Mouse (Mus musculus): Measurements from ENCODE around the gene Plek2.

Gene Plek2

DNA sequence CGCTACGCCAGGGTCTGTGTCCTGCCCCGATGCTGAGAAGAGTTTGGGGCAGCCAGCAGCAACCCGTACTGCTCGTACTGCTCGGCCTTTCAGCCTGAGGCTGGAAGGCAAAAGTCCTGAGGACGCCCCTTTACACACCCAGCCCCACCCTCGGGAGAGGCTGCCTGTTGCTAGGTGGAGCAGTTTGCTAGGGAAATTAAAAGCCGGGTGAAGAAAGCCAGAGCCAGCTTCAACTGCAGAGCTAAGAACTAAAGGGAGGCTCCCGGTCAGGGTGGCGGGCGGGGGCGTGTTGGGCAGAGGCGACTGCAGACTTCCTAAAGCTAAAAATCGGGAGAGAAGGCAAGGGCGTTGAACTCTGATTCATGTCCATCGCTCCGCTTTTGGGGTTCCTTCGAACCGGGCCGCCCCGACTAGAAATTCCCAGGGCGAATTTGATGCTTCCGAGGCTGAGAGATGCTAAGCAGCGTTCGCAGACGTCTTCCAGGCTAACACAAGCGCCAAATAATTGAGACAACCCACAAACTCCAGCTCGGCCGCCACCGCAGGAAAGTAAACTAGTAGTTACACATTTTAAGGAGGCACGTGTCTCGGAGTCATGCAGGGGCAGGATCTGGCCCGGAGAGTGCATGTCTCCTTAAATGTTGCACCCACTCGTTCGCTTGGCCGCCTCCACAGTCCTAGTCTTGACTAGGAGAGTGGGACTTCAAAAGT is 5.1 kb upstream of the Plek2 start:
- peak; percentile 60 for DNase-seq (ENCODE audit: extremely low spot score)

DNA sequence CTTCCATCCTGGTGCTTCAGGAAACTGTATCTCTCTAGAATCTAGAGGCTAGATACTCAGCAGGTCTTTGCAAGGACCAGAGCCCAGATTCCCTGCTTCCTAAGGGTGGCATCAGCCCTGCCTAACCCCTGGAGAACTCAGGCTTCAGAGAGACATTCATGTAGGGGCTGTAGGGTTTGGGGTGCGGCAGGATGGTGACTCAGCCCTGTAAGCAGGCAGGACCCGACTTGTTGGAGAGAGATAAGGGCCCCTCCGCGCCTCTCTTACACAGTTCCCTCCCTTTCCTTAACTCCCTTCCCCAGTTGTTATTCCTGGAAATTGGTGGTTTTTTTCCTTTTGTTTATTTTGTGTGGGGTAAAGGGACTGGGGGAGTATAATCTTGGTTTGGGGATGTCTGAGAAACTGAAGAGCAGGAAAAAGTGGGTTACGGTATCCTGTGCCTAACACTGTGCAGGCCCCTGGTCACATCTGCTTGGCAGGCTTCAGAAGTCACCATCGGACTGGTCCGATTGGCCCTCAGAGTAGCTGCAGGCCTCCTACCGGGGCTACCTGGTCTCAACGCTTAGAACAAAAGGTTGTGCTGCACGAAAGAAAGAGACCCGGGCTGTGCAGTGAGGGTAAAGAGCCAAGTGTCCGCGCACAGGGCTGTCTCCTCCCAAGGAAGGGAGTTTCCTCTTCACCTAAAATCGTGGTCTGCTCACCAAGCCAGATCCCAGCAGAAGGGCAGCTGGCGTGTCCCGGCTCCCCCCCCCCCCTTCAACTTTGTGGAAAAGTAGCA is 4.1 kb upstream of the Plek2 start:
- DNase-seq (ENCODE audit: extremely low spot score) = peak; percentile 25

DNA sequence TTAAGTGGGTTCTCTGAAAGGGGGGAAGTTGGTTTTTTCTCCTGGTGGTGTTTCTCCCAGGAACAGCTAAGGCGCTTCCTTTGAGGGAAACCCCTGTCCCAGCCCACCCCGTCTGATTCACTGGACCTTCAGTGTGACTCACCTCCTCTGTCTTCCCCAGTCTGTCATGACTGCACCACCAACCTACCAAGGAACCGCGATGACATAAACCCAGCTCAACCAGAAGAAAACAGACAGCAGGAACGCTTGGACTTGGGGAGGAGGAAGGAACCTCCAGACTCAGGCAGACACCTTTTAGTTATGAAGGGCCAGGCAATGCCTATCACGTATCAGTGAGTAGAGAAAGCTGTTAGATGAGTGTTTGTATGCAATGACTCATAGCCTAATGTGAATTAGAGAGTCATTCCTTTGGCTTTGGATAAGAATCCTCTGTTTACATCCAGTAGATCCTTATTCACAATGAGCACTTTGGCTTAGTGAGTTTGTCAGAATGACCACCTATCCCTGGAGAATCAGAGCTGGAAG is 1.4 kb upstream of the Plek2 start:
- DNase-seq (ENCODE audit: extremely low spot score) = no peak

DNA sequence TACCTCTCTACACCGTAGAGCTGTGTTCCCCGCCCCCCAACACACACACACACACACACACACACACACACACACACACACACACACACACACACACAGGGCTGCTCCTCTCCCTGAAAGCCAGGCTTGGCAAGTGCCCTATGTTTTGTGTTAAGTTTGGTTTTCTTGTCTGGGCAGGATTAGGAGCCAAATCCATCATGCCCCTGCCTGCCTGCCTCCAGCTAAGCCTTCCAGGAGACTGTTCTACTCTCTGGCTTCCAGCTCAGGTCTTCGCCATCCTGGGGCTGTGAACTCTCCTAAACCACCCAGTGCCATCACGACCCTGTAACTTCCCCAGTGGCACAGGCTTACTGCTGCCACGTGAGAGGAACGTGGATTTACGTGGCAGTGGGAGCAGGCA is 2.3 kb downstream of the Plek2 start:
- no peak for DNase-seq (ENCODE audit: extremely low spot score)

DNA sequence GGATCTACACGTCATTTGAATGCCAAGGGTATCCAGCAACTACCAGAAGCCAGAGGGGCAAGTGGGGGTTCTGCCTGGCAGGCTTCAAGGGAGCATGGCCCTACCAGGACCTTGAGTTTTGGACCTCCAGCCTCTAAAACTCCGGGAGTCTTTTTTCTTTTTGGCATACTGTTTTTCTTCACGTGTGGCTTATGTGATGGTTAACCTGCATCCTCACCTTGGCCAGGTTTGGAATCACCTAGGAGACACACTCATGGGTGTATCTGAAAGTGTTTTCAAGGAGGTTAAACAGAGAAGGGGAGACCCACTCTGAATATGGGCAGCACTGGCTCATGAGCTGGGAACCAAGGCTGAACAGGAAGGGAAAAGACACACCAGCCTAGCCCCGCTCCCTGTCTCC is 3.5 kb downstream of the Plek2 start:
- DNase-seq (ENCODE audit: extremely low spot score) = no peak

DNA sequence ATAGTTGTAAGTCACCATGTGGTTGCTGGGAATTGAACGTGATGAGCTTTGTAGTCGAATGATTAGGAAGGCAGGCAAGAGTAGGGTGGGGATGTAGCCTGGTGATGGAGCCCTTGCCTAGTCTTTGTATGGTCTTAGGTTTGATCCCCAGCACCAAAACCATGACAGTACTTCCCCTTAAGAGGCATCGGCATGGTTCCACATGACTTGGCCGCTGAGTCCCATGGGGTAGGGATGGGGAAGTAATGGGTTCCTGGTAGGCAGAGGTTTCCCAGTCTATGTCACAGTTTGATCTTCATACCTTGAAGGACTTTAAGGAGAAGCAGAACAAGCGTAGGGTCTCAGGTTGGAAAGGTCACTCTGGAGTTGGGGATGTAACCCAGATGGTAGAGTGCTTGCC is 5.3 kb downstream of the Plek2 start:
- no peak for DNase-seq (ENCODE audit: extremely low spot score)

DNA sequence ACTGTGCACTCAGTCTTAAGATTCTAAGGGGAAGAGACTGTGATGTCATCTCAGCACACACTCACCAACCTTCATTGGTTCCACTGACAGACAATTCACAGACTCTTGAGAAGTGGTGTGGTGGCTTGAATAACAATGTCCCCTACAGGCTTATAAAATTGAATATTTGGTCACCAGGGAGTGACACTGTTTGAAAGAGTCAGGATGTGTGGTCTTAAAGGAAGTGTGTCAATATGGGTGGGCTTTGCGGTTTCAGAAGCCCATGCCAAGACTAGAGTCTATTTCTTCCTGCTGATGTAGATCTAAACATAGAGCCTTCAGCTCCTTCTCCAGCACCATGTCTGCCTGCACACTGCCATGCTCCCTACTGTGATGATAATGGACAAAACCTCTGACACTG is 8.9 kb downstream of the Plek2 start:
- DNase-seq (ENCODE audit: extremely low spot score) = no peak

DNA sequence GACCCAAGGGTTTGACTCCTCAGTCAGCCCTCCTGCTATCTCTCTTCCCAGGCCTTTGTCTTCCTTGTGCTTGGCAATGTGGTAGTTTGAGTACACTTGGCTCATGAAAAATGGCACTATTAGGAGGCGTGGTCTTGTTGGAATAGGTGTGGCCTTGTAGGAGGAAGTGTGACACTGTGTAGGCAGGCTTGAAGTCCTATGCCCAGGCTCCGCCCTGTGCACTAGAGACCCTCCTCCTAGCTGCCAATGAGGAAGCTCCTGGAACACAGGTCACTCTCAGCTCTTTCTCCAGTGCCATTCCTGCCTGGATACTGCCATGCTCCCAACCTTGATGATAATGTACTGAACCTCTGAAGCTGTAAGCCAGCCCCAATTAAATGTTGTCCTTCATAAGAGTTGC is 15.6 kb downstream of the Plek2 start:
- no peak for DNase-seq (ENCODE audit: extremely low spot score)

DNA sequence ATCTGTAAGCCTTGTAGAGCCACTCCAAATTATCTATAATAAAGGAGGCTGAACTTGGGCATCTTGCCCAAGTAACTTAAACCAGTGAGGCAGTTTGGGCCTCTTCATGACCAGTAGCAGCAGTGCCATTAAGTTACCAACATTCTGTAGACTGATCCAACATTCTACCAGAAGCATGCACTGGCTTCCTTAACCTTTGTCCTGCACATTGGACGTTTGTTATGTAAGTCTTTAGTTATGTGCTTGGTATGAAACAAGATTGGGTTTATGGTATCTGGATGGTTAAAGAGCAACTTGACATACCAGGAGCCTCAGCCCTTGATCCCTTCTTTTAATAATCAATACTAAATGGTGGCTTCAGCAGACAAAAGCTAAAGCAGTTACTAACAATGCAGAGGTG is 16.7 kb downstream of the Plek2 start:
- DNase-seq (ENCODE audit: extremely low spot score) = no peak

DNA sequence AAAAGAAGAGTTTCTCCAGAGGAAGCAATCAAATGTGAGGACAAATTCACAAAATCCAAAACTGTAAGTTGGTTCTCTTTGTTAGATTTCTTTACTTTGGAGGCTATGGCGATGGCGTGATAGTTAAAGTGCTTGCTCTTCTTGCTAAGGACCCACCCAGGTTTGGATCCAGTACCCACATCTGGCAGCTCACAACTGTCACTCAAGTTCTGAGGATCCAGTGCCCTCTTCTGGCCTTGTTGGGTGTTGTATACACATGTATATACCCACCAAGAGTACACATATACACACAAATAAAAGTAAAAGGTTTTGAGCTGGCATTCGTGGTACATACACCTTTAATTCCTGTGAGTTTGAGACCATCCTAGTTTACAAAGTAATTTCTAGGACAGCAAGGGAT is 32.2 kb downstream of the Plek2 start:
- DNase-seq (ENCODE audit: extremely low spot score) = no peak

DNA sequence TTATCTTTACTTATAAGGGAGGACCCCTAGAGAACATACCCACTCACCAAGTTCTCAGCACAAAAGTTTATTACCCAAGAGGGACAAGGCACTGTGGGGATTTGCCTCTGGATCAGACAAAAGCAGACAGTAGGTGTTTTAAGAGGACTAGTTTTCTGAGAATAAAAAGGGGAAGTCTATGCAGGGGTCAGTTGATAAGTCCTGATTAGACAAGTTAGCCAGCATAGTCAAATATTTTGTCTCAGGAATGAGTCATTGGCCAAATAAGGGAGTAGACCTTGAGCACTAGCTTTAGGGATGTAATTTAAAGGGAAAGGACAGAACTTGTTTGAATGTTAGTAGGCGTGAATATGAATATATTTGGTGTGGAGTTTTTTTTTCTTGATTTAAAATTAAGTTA is 38.6 kb downstream of the Plek2 start:
- DNase-seq (ENCODE audit: extremely low spot score) = no peak

DNA sequence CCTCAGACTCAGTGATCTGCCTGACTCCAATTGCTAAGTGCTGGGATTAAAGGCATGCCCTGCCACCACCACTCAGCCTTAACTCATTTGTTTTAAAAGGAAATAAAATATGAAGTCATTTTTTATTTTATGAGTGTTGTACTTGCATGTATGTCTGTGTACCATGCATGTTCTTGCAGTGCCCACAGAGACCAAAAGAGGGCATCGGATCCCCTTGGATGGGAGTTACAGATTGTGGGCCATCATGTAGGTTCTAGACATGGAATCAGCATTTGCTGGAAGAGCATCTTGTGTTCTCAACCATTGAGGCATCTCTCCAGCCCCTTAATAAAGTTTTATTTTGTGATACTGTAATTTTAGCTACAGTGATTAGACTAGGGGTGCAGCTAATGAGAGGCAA is 41.3 kb downstream of the Plek2 start:
- no peak for DNase-seq (ENCODE audit: extremely low spot score)

DNA sequence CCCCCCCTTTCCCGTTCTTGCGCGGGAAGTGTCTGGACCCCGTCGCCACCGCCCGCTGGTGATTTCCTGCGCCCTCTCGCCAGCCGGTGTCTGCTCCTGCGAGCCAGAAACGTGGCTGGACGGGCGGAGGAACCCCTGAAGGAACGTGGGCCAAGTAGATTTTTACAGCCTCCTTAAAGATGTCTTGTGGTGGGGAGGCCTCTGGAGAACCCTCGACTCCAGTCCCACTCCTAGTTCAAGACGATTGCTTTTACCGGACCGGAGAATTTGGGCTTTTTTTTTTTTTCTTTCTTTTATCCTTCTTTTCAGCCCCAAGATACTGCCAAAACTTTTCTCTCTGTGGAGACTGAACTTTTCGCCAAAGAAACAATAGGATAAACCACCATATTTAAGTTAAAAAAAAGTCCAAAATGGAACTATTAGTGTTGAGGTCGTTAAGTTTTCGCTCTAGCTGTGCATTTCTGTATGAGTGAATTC is 44.5 kb downstream of the Plek2 start:
- no peak for DNase-seq (ENCODE audit: extremely low spot score)

DNA sequence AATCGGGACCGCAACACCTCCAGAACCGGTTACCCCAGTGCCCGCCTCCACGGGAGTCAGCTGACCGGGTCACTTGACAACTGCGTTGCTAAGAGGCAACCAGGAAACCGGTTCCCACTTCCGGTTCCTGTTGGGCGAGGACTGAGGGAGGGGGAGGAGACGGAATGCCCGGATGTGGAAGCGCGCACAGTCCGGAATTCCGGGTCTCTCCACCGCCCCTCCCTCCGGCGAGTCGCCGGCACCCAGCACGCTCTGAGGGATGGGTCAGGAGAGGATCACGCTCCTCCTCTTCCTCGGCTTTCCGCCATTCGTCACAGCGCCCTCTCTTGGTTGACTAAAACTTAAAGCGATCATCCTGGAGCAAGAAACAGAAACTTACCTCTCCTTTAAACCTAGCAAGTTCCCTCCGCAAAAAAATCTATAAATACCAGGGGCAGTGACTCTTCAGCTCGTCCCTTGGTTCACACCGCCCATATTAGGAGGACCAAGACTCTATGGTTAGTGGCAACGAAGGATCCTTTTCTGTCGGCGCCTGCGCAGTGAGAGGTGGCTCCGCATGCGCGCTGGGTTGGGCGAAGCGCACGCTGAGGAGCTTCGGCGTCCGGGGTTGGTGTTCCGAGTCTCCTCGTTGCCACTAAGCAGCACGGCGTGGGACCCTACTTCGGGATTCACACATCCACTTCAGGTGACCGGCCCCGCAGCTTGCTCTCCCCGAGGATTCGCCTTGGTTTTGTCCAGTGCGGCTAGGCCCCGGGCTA is 45.1 kb downstream of the Plek2 start, which contains the start of the genes Atp6v1d and Eif2s1:
Gene Atp6v1d (minus strand): TSS at position 143 of the 758 bp plus-strand sequence.
Gene Eif2s1 (plus strand): TSS at position 324 of the 758 bp plus-strand sequence.
- DNase-seq (ENCODE audit: extremely low spot score) = peak; percentile 97

DNA sequence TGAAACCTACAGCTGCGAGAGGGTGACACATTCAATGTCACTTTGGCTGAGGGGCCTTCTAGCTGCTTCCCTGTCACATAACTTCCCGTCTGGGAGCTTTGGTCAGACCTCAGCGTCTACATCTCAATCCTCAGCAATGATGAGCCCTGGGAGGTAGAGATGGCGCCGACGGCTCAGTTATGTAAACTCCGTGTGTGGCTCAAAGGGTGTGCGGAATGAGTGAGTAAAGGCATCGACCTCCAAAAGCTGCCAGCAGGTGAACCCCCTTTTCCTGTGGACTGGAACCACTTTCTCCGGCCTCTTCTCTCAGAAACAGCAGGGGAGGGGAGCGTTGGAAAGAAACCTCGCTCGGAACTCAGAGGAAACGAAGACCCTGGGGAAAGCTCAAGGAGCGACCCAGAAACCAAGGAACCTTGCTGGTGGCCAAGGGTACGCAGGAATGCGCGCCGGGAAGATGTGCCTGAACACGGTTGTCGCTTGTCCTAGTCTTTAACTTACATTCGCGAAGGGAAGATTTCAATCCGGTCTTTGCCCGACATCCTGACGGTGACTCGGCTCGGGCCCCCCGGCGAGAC is 45.8 kb downstream of the Plek2 start:
- no peak for DNase-seq (ENCODE audit: extremely low spot score)

DNA sequence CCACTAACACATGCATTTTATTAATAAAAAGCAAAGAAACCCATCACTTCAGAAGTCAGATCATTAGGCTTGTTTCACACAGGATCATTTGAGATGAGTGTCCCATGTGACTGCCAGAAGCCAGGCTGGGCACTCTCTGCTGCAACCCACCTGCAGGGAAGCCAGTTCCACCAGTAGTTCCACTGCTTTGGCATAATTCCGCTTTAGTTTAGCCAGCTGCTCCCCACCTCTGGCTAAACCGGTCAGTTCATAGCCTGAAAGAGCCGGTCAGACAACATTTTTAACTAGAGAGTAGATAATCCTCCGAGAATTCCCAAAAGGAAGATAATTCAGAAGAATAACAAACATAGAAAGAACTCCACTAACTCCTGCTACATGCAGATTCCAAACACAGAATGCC is 58.5 kb downstream of the Plek2 start:
- DNase-seq (ENCODE audit: extremely low spot score) = no peak

DNA sequence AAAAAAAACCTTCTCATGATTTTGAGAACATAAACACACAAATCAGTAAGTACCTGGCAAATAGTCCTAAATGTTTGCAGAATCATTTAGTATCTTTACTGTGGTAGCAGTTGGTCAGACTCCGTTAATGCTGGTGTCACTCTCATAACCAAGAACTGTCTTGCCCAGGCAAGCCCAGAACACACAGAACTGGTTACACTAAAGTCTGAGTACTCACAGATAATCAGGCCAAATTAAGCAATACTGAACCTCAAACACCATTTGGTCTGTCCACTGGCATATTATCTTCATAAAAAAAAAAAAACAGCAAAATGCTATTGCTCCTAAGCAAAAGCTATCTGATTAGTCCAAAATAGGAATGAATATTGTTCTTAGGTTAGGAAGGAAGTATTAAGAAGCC is 64.3 kb downstream of the Plek2 start:
- no peak for DNase-seq (ENCODE audit: extremely low spot score)

DNA sequence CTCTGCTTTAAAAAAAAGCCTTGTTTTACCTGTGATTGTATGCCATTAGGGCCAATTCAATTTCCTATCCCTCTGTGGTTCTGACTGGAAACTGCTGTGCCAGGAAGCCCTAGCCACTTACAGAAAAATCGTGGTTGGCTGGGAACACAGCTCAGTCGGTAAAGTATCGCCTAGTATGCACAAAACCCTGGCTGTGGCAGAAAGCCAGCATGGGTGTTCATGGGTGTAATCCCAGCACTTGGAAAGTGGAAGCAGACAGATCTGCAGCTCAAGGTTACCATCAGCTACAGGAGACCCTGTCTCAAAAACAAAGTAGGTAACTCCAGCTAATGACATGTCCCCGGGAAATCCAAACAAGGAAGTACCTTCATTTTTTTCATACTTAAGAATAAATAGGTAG is 66.9 kb downstream of the Plek2 start:
- no peak for DNase-seq (ENCODE audit: extremely low spot score)
